Mouse (Mus musculus) E14TG2a.4 (cell line): ENCODE measurements around the gene Ppp1r37.
A peak's percentile ranks its signal among the peaks of the same experiment; 100 is the strongest.

Source experiments
- H3K27me3 ChIP-seq: 2 replicates; pipeline ENCODE4 v1.6.1; 2014; ENCODE audit warnings: low read length, control low read depth; ENCODE audit not compliant: insufficient read depth
- H3K36me3 ChIP-seq: 2 replicates; pipeline ENCODE4 v1.6.1; 2014; ENCODE audit warnings: low read length, control low read depth; ENCODE audit not compliant: insufficient read depth
- H3K4me1 ChIP-seq: replicated peaks from 2 replicates; pipeline ENCODE4 v1.6.1; 2014; ENCODE audit warnings: low read depth, low read length, control low read depth
- H3K4me3 ChIP-seq: replicated peaks from 2 replicates; pipeline ENCODE4 v1.5.1; 2014; ENCODE audit warnings: mild to moderate bottlenecking, low read length
- H3K9me3 ChIP-seq: 2 replicates; pipeline ENCODE4 v1.6.1; 2014; ENCODE audit warnings: low read length, control low read depth
- CTCF ChIP-seq: conservative IDR thresholded peaks from 2 replicates; pipeline ENCODE4 v1.5.1; 2014; ENCODE audit warnings: low read length
- NANOG ChIP-seq: IDR thresholded peaks from 2 replicates; pipeline ENCODE4 v1.6.1; 2014; ENCODE audit warnings: borderline replicate concordance, low read length, mixed read lengths
- POU5F1 ChIP-seq: IDR thresholded peaks from 2 replicates; pipeline ENCODE4 v1.6.1; 2014; ENCODE audit warnings: low read length, borderline replicate concordance

Gene Ppp1r37

DNA sequence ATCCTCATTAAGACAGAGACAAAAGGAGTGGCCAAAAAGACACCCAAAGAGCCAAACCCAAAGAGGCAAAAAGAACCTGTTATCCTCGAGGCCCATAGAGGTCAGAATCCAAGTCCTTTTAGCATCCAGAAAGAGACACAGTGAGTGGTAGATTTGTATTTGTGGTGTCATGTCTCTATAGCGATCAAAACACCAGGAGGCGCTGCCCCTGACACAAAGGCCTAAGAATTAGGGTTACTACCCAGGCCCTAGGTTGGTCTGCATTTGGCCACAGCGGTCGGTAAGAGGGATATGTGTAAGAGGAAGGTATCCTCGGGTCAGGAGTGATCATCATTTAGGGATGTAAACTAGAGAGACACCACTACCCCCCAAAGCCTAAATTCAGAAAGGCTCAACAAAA lies 56.5 kb downstream of the Ppp1r37 start:
- Histone ChIP-seq H3K27me3 (no peaks in the 10 kb centered on the region), H3K4me3 (peak overlapping the region; percentile 89)
- TF ChIP-seq NANOG (no peak), CTCF (peak; percentile 35)

GRCm38 (mm10) chr7:19503481-19504068 lies 59.3 kb downstream of the Ppp1r37 start:
- Histone ChIP-seq H3K9me3 (no peaks in the 10 kb centered on the region), H3K36me3 (no peaks in the 10 kb centered on the region), H3K4me1 (peaks cover 51% of the 10 kb centered on the region), H3K4me3 (no peak overlapping the region), H3K27me3 (no peaks in the 10 kb centered on the region)
- TF ChIP-seq CTCF (peak; percentile 87), NANOG (no peak)

More for the DNA sequence above, 56.5 kb downstream of the Ppp1r37 start:
- H3K4me1 ChIP-seq = peaks cover 44% of the 10 kb centered on the region
- H3K9me3 ChIP-seq = no peaks in the 10 kb centered on the region
- H3K36me3 ChIP-seq = no peaks in the 10 kb centered on the region

- H3K36me3 ChIP-seq = no peaks in the 10 kb centered on the region
- peaks cover 54% of the 10 kb centered on the region for H3K4me1 ChIP-seq
- no peak overlapping the region for H3K4me3 ChIP-seq
- TF ChIP-seq POU5F1 (no peak), NANOG (no peak), CTCF (no peak)
- no peaks in the 10 kb centered on the region for H3K27me3 ChIP-seq
- no peaks in the 10 kb centered on the region for H3K9me3 ChIP-seq
Observed at GRCm38 (mm10) chr7:19501658-19502057, 61.2 kb downstream of the Ppp1r37 start.

- Histone ChIP-seq H3K4me3 (no peak overlapping the region), H3K9me3 (no peaks in the 10 kb centered on the region), H3K27me3 (peaks cover 5% of the 10 kb centered on the region), H3K4me1 (peaks cover 56% of the 10 kb centered on the region), H3K36me3 (no peaks in the 10 kb centered on the region)
- TF ChIP-seq NANOG (no peak), POU5F1 (no peak), CTCF (no peak)
Observed at GRCm38 (mm10) chr7:19500420-19501363, 62.2 kb downstream of the Ppp1r37 start.

DNA sequence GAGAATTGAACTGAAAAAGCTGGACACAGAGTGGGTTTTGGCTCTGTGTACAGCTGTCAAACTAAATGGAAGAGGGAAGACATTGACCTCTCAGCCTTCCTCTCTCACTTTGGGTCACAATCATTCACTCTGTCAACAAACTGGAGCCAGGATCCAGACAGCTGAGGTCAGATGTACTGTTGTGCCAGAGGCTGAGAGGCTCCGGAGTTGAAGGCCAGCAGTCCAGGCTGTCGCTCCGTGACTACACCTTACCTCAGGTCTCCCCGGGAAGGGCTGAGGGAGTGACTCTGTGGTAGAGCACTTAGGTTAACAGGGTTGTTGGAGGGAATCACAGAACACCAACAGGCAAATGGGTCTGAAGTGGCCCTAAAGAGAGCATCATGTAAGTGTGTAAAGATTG lies 64.5 kb downstream of the Ppp1r37 start:
- H3K4me1 ChIP-seq = peaks cover 57% of the 10 kb centered on the region
- TF ChIP-seq POU5F1 (no peak), NANOG (no peak), CTCF (no peak)
- H3K36me3 ChIP-seq = no peaks in the 10 kb centered on the region
- H3K4me3 ChIP-seq = no peak overlapping the region
- 0 out of 2 replicates have a peak, but pooled peaks cover 3% of the 10 kb centered on the region for H3K9me3 ChIP-seq
- peaks cover 25% of the 10 kb centered on the region for H3K27me3 ChIP-seq

DNA sequence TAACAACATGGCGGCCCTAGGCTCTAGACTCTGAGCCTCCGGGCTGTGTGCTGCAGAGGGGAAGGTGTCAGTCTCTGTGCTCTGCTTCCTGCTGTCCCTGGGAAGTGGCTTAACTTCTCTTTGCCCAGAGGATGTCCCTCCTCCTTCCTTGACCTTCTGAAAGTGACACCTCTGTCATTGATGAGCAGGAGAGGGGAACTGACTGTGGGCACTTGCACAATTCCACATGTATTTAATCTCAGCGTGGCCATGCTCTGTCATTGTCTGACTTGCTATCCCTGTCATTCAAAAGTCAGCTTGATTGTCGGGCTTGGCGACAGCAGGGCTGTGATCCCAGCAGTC lies 66.7 kb downstream of the Ppp1r37 start:
- Histone ChIP-seq H3K36me3 (no peaks in the 10 kb centered on the region), H3K9me3 (0 out of 2 replicates have a peak, but pooled peaks cover 3% of the 10 kb centered on the region), H3K27me3 (peaks cover 44% of the 10 kb centered on the region), H3K4me3 (peak overlapping the region; percentile 67), H3K4me1 (peaks cover 61% of the 10 kb centered on the region)
- TF ChIP-seq POU5F1 (no peak), CTCF (no peak), NANOG (no peak)

- no peak for TF ChIP-seq NANOG
- TF ChIP-seq CTCF = no peak
- no peak for TF ChIP-seq POU5F1
Observed at GRCm38 (mm10) chr7:19495521-19496213, 67.2 kb downstream of the Ppp1r37 start.

More at GRCm38 (mm10) chr7:19495521-19496213, 67.2 kb downstream of the Ppp1r37 start:
- H3K27me3 ChIP-seq = peaks cover 49% of the 10 kb centered on the region
- peaks cover 58% of the 10 kb centered on the region for H3K4me1 ChIP-seq
- H3K9me3 ChIP-seq = 0 out of 2 replicates have a peak, but pooled peaks cover 3% of the 10 kb centered on the region
- H3K4me3 ChIP-seq = peak overlapping the region; percentile 67
- no peaks in the 10 kb centered on the region for H3K36me3 ChIP-seq
